Mouse (Mus musculus) neural tube, embryonic 15.5 days (tissue): ENCODE measurements around the gene Cdc42se2. TPM values are rescaled to one million over a fixed set of nuclear protein-coding genes. Genes with fewer than 3 reads are reported as not detected.

Experiments
- ATAC-seq: fragments of 200-750 bp; cut with Nextera tagmentation; 2 replicates; pipeline ENCODE4 v1.8.0; 2017; ENCODE audit warnings: mild to moderate bottlenecking, moderate TSS enrichment, moderate library complexity; ENCODE audit not compliant: low FRiP score
- H3K27ac ChIP-seq: fragments of 300-500 bp; sonication (generic); replicated peaks from 2 replicates; pipeline ENCODE4 v1.5.1; 2015; ENCODE audit warnings: mild to moderate bottlenecking, inconsistent platforms
- H3K27me3 ChIP-seq: fragments of 300-500 bp; sonication (generic); replicated peaks from 2 replicates; pipeline ENCODE4 v1.6.1; 2015; ENCODE audit warnings: inconsistent platforms
- H3K36me3 ChIP-seq: fragments of 300-500 bp; sonication (generic); 2 replicates; pipeline ENCODE4 v1.6.1; 2015; ENCODE audit warnings: inconsistent platforms
- H3K4me1 ChIP-seq: fragments of 300-500 bp; sonication (generic); 2 replicates; pipeline ENCODE4 v1.6.1; 2015; ENCODE audit warnings: inconsistent platforms
- H3K4me2 ChIP-seq: fragments of 300-500 bp; sonication (generic); 2 replicates; pipeline ENCODE4 v1.6.1; 2015; ENCODE audit warnings: inconsistent platforms, mild to moderate bottlenecking, moderate library complexity
- H3K4me3 ChIP-seq: fragments of 300-500 bp; sonication (generic); replicated peaks from 2 replicates; pipeline ENCODE4 v1.5.1; 2015; ENCODE audit warnings: mild to moderate bottlenecking, inconsistent platforms
- H3K9ac ChIP-seq: fragments of 300-500 bp; sonication (generic); replicated peaks from 2 replicates; pipeline ENCODE4 v1.6.1; 2015; ENCODE audit warnings: mild to moderate bottlenecking, inconsistent platforms
- H3K9me3 ChIP-seq: fragments of 300-500 bp; sonication (generic); replicated peaks from 2 replicates; pipeline ENCODE4 v1.6.1; 2016; ENCODE audit warnings: inconsistent platforms
- WGBS: fragments of 180-500 bp; shearing (Covaris S2); methylation state at CpG from one replicate; pipeline ENCODE4 v1.1.7; 2015; ENCODE audit warnings: mixed read lengths; 5-methylcytosine and 5-hydroxymethylcytosine counted together
- polyA plus RNA-seq: library from polyadenylated mRNA; unstranded; fragments of >200 nt; fragmentation: Nextera tagmentation; extraction: Ambion mirVana; gene quantifications from 2 replicates; pipeline ENCODE4 v1.2.1, GENCODE M21; 2015

Gene Cdc42se2
- polyA plus RNA-seq, 1 experiment from 2014 or later = 120 TPM

GRCm38 (mm10) chr11:54748891-54749290 is 38.6 kb downstream of the Cdc42se2 start:
- Histone ChIP-seq H3K4me3 (no peak overlapping the region), H3K36me3 (peaks cover 4% of the 10 kb centered on the region; the same call in 1 of the 2 replicates), H3K4me2 (no peak overlapping the region), H3K9me3 (no peaks in the 10 kb centered on the region), H3K4me1 (0 out of 2 replicates have a peak, but pooled peaks cover 3% of the 10 kb centered on the region), H3K27me3 (no peaks in the 10 kb centered on the region), H3K27ac (no peak overlapping the region), H3K9ac (no peak overlapping the region)
- no peak for ATAC-seq

DNA sequence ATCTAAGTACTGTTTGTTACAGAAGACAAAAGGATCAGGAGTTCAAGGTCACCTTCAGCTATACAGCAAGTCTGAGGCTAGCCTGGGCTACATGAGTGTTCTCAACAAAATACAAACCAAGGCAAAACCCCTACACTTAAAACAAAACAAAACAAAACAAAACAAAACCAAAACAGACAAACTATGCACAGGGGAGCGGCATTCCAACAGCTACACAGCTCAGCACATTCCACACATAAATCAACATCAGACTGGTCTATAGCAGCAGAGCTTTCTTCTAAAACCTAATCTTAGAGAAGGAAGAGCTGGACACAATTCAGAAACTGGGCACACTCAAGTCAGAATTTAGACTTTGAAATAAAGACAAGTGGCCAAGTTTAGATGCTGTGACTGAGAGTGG is 43.2 kb downstream of the Cdc42se2 start:
- no peaks in the 10 kb centered on the region for H3K4me1 ChIP-seq
- H3K27me3 ChIP-seq = no peaks in the 10 kb centered on the region
- H3K4me2 ChIP-seq = no peak overlapping the region
- H3K36me3 ChIP-seq = peaks cover 15% of the 10 kb centered on the region
- H3K9ac ChIP-seq = no peak overlapping the region
- ATAC-seq = no peak
- no peak overlapping the region for H3K4me3 ChIP-seq
- H3K27ac ChIP-seq = no peak overlapping the region
- 88% methylated on average over 1 of the region's 1 CpGs for WGBS
- H3K9me3 ChIP-seq = no peaks in the 10 kb centered on the region

DNA sequence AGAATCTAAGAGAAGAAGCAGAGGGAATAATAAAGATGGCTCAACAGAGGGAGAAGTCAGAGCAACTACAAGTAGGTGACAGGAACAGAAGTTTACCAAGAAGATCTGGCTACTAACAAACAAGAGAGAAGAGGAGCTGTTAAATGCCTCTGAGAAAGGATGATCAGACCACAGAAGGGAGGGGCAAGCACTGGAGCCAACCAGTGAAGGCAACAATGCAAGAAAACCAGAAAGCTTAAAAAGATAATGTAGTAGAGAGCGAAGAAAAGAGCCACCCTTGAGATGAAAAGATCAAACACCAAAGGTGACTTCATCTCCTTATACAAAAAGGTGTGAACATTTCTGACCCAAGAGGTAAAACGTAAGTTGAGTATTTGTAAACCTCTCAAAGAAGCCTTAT is 46.1 kb downstream of the Cdc42se2 start:
- WGBS = 95% methylated on average over 2 of the region's 2 CpGs
- Histone ChIP-seq H3K4me1 (no peaks in the 10 kb centered on the region), H3K9me3 (no peaks in the 10 kb centered on the region), H3K27ac (no peak overlapping the region), H3K4me3 (no peak overlapping the region), H3K9ac (no peak overlapping the region), H3K36me3 (peaks cover 25% of the 10 kb centered on the region), H3K4me2 (no peak overlapping the region), H3K27me3 (no peaks in the 10 kb centered on the region)
- no peak for ATAC-seq

DNA sequence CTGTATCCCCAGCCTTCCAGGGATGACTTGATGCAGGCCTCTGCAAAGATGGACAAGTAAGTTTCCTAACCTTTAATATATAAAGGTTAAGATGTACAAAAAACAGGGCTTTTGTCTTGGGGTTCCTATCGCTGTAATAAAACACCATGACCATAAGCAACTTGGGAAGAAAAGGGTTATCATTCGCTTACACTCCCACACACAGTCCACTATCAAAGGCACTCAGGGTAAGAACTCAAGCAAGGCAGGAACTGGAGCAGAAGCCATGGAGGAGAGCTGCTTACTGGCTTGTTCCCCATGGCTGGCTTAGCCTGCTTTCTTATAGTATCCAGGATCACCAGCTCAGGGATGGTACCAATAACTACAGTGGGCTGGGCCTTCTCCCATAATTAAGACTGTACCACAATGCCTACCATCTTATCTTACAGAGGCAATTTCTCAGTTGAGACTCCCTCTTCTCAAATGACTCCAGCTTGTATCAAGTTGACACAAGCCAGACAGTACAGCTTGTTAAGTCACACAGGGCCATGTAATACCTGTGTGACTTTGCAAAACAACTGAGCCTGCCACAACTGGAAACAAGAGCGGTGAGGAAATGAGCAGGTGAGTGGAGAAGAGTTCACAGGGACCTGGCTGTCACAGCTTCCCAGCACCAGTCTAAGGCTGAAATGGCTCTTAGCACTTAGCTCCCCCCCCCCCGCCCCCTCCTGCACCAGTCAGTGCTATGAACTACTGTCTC is 48.3 kb downstream of the Cdc42se2 start:
- no peaks in the 10 kb centered on the region for H3K9me3 ChIP-seq
- H3K4me2 ChIP-seq = no peak overlapping the region
- no peaks in the 10 kb centered on the region for H3K27me3 ChIP-seq
- ATAC-seq = no peak
- WGBS = 95% methylated on average over 4 of the region's 4 CpGs
- H3K4me3 ChIP-seq = no peak overlapping the region
- no peak overlapping the region for H3K9ac ChIP-seq
- no peak overlapping the region for H3K27ac ChIP-seq
- H3K4me1 ChIP-seq = peaks cover 4% of the 10 kb centered on the region
- peaks cover 29% of the 10 kb centered on the region for H3K36me3 ChIP-seq

- WGBS = 91% methylated on average over 5 of the region's 5 CpGs
- H3K27me3 ChIP-seq = no peaks in the 10 kb centered on the region
- ATAC-seq = no peak
- H3K9ac ChIP-seq = no peak overlapping the region
- H3K4me1 ChIP-seq = peaks cover 5% of the 10 kb centered on the region
- no peaks in the 10 kb centered on the region for H3K9me3 ChIP-seq
- no peak overlapping the region for H3K4me3 ChIP-seq
- H3K4me2 ChIP-seq = no peak overlapping the region
- no peak overlapping the region for H3K27ac ChIP-seq
- peaks cover 29% of the 10 kb centered on the region for H3K36me3 ChIP-seq
Measured at GRCm38 (mm10) chr11:54736903-54737302, 50.6 kb downstream of the Cdc42se2 start.

DNA sequence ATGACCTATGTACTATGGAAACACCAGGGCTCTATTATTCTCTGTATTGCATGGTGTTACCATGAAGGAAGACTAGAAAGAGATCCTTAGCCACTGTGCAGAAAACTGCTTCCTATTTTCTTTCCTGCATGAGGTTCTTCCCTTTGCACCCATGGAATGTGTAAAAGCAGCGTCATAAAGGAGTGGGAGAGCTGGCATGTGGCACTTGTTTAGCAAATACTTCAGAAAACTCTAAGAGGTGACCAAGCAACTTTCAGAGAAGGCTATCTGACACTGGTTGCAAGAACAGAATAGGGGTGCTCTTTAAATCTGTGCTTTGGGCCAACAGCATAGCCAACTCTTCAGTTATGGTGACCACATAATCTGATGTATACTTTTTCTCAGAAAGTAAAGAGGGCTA is 52.4 kb downstream of the Cdc42se2 start:
- no peak for ATAC-seq
- H3K4me1 ChIP-seq = peaks cover 5% of the 10 kb centered on the region
- no peak overlapping the region for H3K9ac ChIP-seq
- H3K27ac ChIP-seq = no peak overlapping the region
- H3K27me3 ChIP-seq = no peaks in the 10 kb centered on the region
- H3K4me3 ChIP-seq = no peak overlapping the region
- no peak overlapping the region for H3K4me2 ChIP-seq
- WGBS = 91% methylated on average over 1 of the region's 1 CpGs
- peaks cover 26% of the 10 kb centered on the region for H3K36me3 ChIP-seq
- no peaks in the 10 kb centered on the region for H3K9me3 ChIP-seq

DNA sequence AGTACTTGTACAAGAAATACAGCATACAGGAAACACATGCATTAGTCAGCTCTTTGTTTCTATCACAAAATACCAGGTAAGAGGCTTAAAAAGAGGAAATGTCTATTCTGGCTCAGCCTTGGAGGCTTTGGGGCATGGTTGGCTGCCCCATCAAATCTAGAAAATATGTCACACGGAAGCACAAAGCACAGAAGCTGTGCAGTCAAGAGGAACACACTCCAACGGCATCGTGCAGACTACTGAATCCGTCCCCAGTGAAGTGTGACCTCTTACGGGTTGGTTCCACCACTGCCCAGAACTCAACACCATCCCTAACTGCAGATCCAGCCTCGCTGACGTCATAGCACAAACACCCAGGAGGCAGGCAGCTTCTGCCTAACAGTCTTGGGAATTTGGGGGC is 53.9 kb downstream of the Cdc42se2 start:
- Histone ChIP-seq H3K27me3 (no peaks in the 10 kb centered on the region), H3K27ac (no peak overlapping the region), H3K9ac (no peak overlapping the region), H3K4me1 (peaks cover 5% of the 10 kb centered on the region), H3K36me3 (peaks cover 14% of the 10 kb centered on the region; the same call in 1 of the 2 replicates), H3K9me3 (no peaks in the 10 kb centered on the region), H3K4me3 (no peak overlapping the region), H3K4me2 (no peak overlapping the region)
- ATAC-seq = no peak
- WGBS = 74% methylated on average over 7 of the region's 7 CpGs

DNA sequence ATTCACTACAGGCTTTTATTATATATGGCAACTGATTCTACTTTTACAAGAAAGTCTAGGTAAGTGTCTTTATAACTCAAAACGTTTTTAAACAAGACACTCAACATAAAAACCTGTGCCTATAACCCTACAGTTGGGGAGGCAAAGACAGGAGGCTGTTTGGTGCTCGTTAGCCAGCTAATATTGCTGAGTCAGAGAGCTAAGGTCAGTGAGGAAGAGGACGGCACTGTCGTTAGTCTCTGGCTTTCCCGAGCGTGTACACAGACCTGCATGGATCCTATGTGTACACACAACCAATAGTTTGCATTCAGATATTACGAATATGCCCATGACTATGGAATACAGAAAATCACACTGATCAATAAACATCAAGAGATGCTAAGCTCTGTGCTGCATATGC is 56.1 kb downstream of the Cdc42se2 start:
- no peak overlapping the region for H3K27ac ChIP-seq
- no peaks in the 10 kb centered on the region for H3K9me3 ChIP-seq
- no peak overlapping the region for H3K9ac ChIP-seq
- no peak for ATAC-seq
- WGBS = 83% methylated on average over 7 of the region's 7 CpGs
- H3K4me1 ChIP-seq = peaks cover 5% of the 10 kb centered on the region
- H3K27me3 ChIP-seq = no peaks in the 10 kb centered on the region
- no peak overlapping the region for H3K4me3 ChIP-seq
- H3K36me3 ChIP-seq = peaks cover 12% of the 10 kb centered on the region
- H3K4me2 ChIP-seq = no peak overlapping the region

DNA sequence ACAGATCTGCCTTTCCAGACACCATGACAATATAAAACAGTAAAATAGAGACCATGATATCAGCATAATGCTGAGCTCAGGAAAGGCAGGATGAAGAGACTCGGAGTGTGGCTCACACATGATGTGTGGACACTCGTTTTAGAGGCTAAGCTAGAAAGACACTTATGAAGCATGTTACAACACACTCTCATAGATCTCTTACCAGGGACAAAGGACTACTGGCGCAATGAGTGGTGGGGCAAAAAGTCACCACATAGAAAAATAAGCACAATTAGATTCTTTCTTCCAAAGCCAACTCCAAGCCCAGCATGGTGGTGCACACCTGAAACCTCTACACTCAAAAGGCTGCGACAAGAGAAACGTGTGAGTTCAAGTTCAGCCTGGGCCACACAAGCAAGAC is 56.5 kb downstream of the Cdc42se2 start:
- H3K27me3 ChIP-seq = no peaks in the 10 kb centered on the region
- H3K4me1 ChIP-seq = peaks cover 5% of the 10 kb centered on the region
- H3K36me3 ChIP-seq = peaks cover 16% of the 10 kb centered on the region
- H3K27ac ChIP-seq = no peak overlapping the region
- H3K4me2 ChIP-seq = no peak overlapping the region
- 94% methylated on average over 5 of the region's 5 CpGs for WGBS
- no peaks in the 10 kb centered on the region for H3K9me3 ChIP-seq
- H3K4me3 ChIP-seq = no peak overlapping the region
- H3K9ac ChIP-seq = no peak overlapping the region
- no peak for ATAC-seq

- no peaks in the 10 kb centered on the region for H3K9me3 ChIP-seq
- no peak overlapping the region for H3K27ac ChIP-seq
- no peak overlapping the region for H3K9ac ChIP-seq
- H3K4me2 ChIP-seq = no peak overlapping the region
- 95% methylated on average over 3 of the region's 3 CpGs for WGBS
- H3K4me1 ChIP-seq = peaks cover 6% of the 10 kb centered on the region; the same call in 1 of the 2 replicates
- no peak for ATAC-seq
- H3K27me3 ChIP-seq = no peaks in the 10 kb centered on the region
- peaks cover 17% of the 10 kb centered on the region for H3K36me3 ChIP-seq
- H3K4me3 ChIP-seq = no peak overlapping the region
Measured at GRCm38 (mm10) chr11:54729311-54729710, 58.2 kb downstream of the Cdc42se2 start.

GRCm38 (mm10) chr11:54728371-54728770 is 59.1 kb downstream of the Cdc42se2 start:
- WGBS = 74% methylated on average over 2 of the region's 2 CpGs
- Histone ChIP-seq H3K36me3 (peaks cover 18% of the 10 kb centered on the region), H3K4me3 (no peak overlapping the region), H3K9me3 (no peaks in the 10 kb centered on the region), H3K27ac (no peak overlapping the region), H3K9ac (no peak overlapping the region), H3K4me2 (no peak overlapping the region), H3K4me1 (0 out of 2 replicates have a peak, but pooled peaks cover 3% of the 10 kb centered on the region), H3K27me3 (no peaks in the 10 kb centered on the region)
- ATAC-seq = no peak

GRCm38 (mm10) chr11:54727327-54727901 is 60.1 kb downstream of the Cdc42se2 start:
- 0 out of 2 replicates have a peak, but pooled peaks cover 3% of the 10 kb centered on the region for H3K4me1 ChIP-seq
- H3K9me3 ChIP-seq = no peaks in the 10 kb centered on the region
- H3K27ac ChIP-seq = no peak overlapping the region
- H3K4me3 ChIP-seq = no peak overlapping the region
- H3K9ac ChIP-seq = no peak overlapping the region
- H3K36me3 ChIP-seq = peaks cover 22% of the 10 kb centered on the region
- H3K27me3 ChIP-seq = no peaks in the 10 kb centered on the region
- 79% methylated on average over 5 of the region's 5 CpGs for WGBS
- ATAC-seq = no peak
- H3K4me2 ChIP-seq = no peak overlapping the region
